Mouse (Mus musculus) ES-CJ7 (cell line): Measurements from ENCODE around the gene Rims3.

Experiments used
- DNase-seq: peaks from one replicate; pipeline ENCODE4 v3.0.0; 2011; ENCODE audit warnings: low read depth, low spot score

Gene Rims3

GRCm38 (mm10) chr4:120854588-120855319 lies at the start of gene Rims3:
Rims3 (plus strand) TSS chr4:120854816.
- DNase-seq = peak; percentile 65

- no peak for DNase-seq
These were observed 48.8 kb upstream of the Rims3 start for GRCm38 (mm10) chr4:120805816-120806215.

- DNase-seq = no peak
These were observed 40.9 kb upstream of the Rims3 start for GRCm38 (mm10) chr4:120813762-120814161.

- DNase-seq = peak; percentile 30
These were observed 40.4 kb upstream of the Rims3 start for GRCm38 (mm10) chr4:120814171-120814570.

- DNase-seq = peak; percentile 30
These were observed 39.5 kb upstream of the Rims3 start for GRCm38 (mm10) chr4:120815163-120815562.

GRCm38 (mm10) chr4:120815622-120816334 lies 38.8 kb upstream of the Rims3 start:
- DNase-seq = peak; percentile 94

- no peak for DNase-seq
These were observed 37.4 kb upstream of the Rims3 start for GRCm38 (mm10) chr4:120817002-120817774.

- no peak for DNase-seq
These were observed 36.7 kb upstream of the Rims3 start for GRCm38 (mm10) chr4:120817951-120818350.

- DNase-seq = no peak
These were observed 35.3 kb upstream of the Rims3 start for GRCm38 (mm10) chr4:120819296-120819695.

GRCm38 (mm10) chr4:120819871-120820270 lies 34.7 kb upstream of the Rims3 start:
- DNase-seq = no peak

GRCm38 (mm10) chr4:120822191-120822911 lies 32.3 kb upstream of the Rims3 start:
- no peak for DNase-seq

GRCm38 (mm10) chr4:120825100-120825553 lies 29.5 kb upstream of the Rims3 start:
- peak; percentile 82 for DNase-seq

- peak; percentile 99 for DNase-seq
These were observed 28.9 kb upstream of the Rims3 start for GRCm38 (mm10) chr4:120825577-120826326.

- peak; percentile 30 for DNase-seq
These were observed 28.2 kb upstream of the Rims3 start for GRCm38 (mm10) chr4:120826418-120826817.

- no peak for DNase-seq
These were observed 23.8 kb upstream of the Rims3 start for GRCm38 (mm10) chr4:120830767-120831166.

GRCm38 (mm10) chr4:120831472-120831871 lies 23.1 kb upstream of the Rims3 start, which contains the start of gene Nfyc:
Nfyc (minus strand) TSS chr4:120831572.
- peak; percentile 39 for DNase-seq

- DNase-seq = no peak
These were observed 13.3 kb upstream of the Rims3 start for GRCm38 (mm10) chr4:120841342-120841741.

GRCm38 (mm10) chr4:120844423-120845082 lies 10.1 kb upstream of the Rims3 start:
- DNase-seq = no peak

- DNase-seq = no peak
These were observed 9.5 kb upstream of the Rims3 start for GRCm38 (mm10) chr4:120845098-120845497.

- no peak for DNase-seq
These were observed 5.7 kb upstream of the Rims3 start for GRCm38 (mm10) chr4:120848909-120849308.
